Mouse (Mus musculus) hindbrain, postnatal 0 days (tissue): ENCODE data around the gene Aatf. TPM values are rescaled to one million over a fixed set of nuclear protein-coding genes. Genes with fewer than 3 reads are reported as not detected.
A peak's percentile ranks its signal among the peaks of the same experiment; 100 is the strongest.

Experiments
- ATAC-seq: fragments of 200-750 bp; cut with Nextera tagmentation; 2 replicates; pipeline ENCODE4 v1.8.0; 2017; ENCODE audit warnings: mild to moderate bottlenecking, moderate TSS enrichment, moderate library complexity
- DNase-seq: peaks from one replicate; pipeline ENCODE4 v3.0.0-alpha.2; 2015; ENCODE audit warnings: low spot score
- H3K27ac ChIP-seq: fragments of 300-500 bp; sonication (generic); 2 replicates; pipeline ENCODE4 v1.5.1; 2014; ENCODE audit warnings: mild to moderate bottlenecking
- H3K27me3 ChIP-seq: fragments of 300-500 bp; sonication (generic); 2 replicates; pipeline ENCODE4 v1.6.1; 2014; ENCODE audit warnings: low read length, mixed read lengths; ENCODE audit not compliant: insufficient read depth
- H3K36me3 ChIP-seq: fragments of 300-500 bp; sonication (generic); 2 replicates; pipeline ENCODE4 v1.6.1; 2014; ENCODE audit warnings: low read length, mixed read lengths; ENCODE audit not compliant: insufficient read depth
- H3K4me1 ChIP-seq: fragments of 300-500 bp; sonication (generic); 2 replicates; pipeline ENCODE4 v1.6.1; 2014; ENCODE audit warnings: antibody characterized with exemption, low read length, mixed read lengths; ENCODE audit not compliant: insufficient read depth
- H3K4me2 ChIP-seq: fragments of 300-500 bp; sonication (generic); 2 replicates; pipeline ENCODE4 v1.6.1; 2014; ENCODE audit warnings: low read depth, mild to moderate bottlenecking, low read length, moderate library complexity, mixed read lengths
- H3K4me3 ChIP-seq: fragments of 300-500 bp; sonication (generic); 2 replicates; pipeline ENCODE4 v1.5.1; 2014; ENCODE audit warnings: low read length
- H3K9ac ChIP-seq: fragments of 300-500 bp; sonication (generic); replicated peaks from 2 replicates; pipeline ENCODE4 v1.6.1; 2014; ENCODE audit warnings: mild to moderate bottlenecking, low read length, moderate library complexity, mixed read lengths
- H3K9me3 ChIP-seq: fragments of 300-500 bp; sonication (generic); 2 replicates; pipeline ENCODE4 v1.6.1; 2016; ENCODE audit warnings: low read length, mixed read lengths
- CTCF ChIP-seq: IDR thresholded peaks from 2 replicates; pipeline ENCODE4 v1.5.1; 2016; ENCODE audit warnings: antibody characterized with exemption, control low read depth, low read depth
- WGBS: fragments of 180-500 bp; shearing (Covaris S2); extraction: QIAGEN DNeasy Blood & Tissue Kit; methylation state at CpG from one replicate; pipeline ENCODE4 v1.1.7; 2014; 5-methylcytosine and 5-hydroxymethylcytosine counted together
- polyA plus RNA-seq: library from polyadenylated mRNA; unstranded; fragments of >200 nt; fragmentation: Nextera tagmentation; extraction: Ambion mirVana; gene quantifications from 2 replicates; pipeline ENCODE4 v1.2.1, GENCODE M21; 2015
- total RNA-seq: library from RNA; depleted of rRNA; stranded (reverse); fragments of >200 nt; gene quantifications from 2 replicates; pipeline ENCODE4 v1.2.3, GENCODE M21; 2014

Gene Aatf
- total and polyA plus RNA-seq, 2 experiments from 2014 or later, result 17.2 to 42.7 TPM

DNA sequence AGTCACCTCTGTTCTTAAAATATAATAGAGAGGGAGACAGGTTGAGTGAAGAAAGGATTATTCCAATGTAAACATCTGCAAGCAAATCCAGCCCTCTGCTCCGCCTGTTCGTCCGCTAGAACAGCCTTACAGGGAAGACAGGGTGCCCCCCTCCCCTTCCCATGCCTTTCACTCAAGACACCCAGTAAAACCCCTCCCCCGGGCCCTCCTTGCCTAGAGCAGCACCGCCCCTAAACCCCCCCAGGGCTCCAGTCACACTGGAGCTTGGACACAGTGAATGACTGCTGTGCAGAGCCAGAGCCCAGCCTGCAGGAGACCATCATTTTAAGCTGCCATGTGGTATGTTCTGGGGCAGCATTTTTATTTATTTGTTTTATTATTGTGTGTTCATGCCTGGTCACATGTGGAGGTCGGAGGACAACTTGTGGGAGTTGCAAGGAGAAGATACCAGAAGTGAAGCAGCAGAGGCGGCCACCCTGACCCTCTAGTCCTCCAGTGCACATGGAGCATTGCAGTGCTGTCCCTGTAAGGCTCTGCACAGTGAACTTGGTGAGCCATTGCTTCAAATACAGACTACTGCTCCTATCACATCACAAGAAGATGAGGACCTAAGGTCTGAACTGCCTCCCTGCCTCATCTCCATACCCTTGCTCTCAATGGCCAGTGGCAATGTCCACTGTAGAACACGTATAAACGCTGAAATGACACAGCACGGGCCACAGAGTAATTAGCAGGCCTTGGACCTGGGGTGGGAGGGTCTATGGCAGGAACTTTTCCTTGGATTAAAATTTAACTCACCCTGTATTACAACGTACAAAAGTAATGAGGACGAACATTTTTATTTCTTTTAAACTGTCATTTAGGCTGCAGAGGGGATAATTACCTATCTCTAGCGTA is 87.3 kb downstream of the Aatf start:
- no peak overlapping the region for H3K27ac ChIP-seq
- WGBS, result 59% methylated on average over 13 of the region's 13 CpGs
- TF ChIP-seq CTCF, result no peak
- no peak for DNase-seq
- H3K9ac ChIP-seq, result no peak overlapping the region
- H3K4me2 ChIP-seq, result no peak overlapping the region
- H3K9me3 ChIP-seq, result no peaks in the 10 kb centered on the region
- ATAC-seq, result no peak; the same call in 1 of the 2 replicates
- H3K4me3 ChIP-seq, result no peak overlapping the region
- 0 out of 2 replicates have a peak, but pooled peaks cover 2% of the 10 kb centered on the region for H3K4me1 ChIP-seq
- no peaks in the 10 kb centered on the region for H3K36me3 ChIP-seq
- H3K27me3 ChIP-seq, result no peaks in the 10 kb centered on the region

GRCm38 (mm10) chr11:84420779-84421178 is 92.5 kb downstream of the Aatf start:
- ATAC-seq, result no peak
- Histone ChIP-seq H3K27me3 (no peaks in the 10 kb centered on the region), H3K9ac (no peak overlapping the region), H3K4me1 (no peaks in the 10 kb centered on the region), H3K9me3 (no peaks in the 10 kb centered on the region), H3K4me3 (no peak overlapping the region), H3K4me2 (no peak overlapping the region), H3K27ac (no peak overlapping the region), H3K36me3 (no peaks in the 10 kb centered on the region)
- WGBS, result 91% methylated on average over 6 of the region's 6 CpGs
- DNase-seq, result no peak
- no peak for TF ChIP-seq CTCF

DNA sequence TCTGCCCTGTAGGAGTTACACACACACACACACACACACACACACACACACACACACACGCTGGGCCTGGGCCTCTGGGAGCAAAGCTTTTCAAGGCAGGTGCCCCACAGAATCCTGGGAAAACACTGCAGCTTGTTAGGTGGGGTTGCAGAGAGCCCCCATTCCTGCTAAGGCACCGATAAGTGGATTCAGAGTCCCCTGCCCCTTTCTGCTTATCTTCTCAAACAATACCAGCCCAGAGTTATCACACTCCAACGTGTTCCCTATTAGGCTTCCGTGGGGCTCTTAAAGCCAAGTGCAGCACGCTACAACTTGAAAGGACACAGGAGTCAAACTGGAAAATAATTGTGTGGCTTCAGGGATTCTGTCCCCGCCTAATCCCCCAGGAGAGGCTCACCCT is 100.2 kb downstream of the Aatf start:
- ATAC-seq (no peak), DNase-seq (no peak)
- no peak for TF ChIP-seq CTCF
- no peak overlapping the region for H3K9ac ChIP-seq
- no peaks in the 10 kb centered on the region for H3K9me3 ChIP-seq
- WGBS, result 57% methylated on average over 6 of the region's 6 CpGs
- H3K27ac ChIP-seq, result no peak overlapping the region
- no peak overlapping the region for H3K4me3 ChIP-seq
- no peaks in the 10 kb centered on the region for H3K4me1 ChIP-seq
- H3K36me3 ChIP-seq, result no peaks in the 10 kb centered on the region
- no peaks in the 10 kb centered on the region for H3K27me3 ChIP-seq
- no peak overlapping the region for H3K4me2 ChIP-seq

GRCm38 (mm10) chr11:84412201-84412934 is 101.0 kb downstream of the Aatf start:
- Histone ChIP-seq H3K4me3 (no peak overlapping the region), H3K27me3 (no peaks in the 10 kb centered on the region), H3K9ac (no peak overlapping the region), H3K4me2 (no peak overlapping the region), H3K27ac (no peak overlapping the region), H3K9me3 (no peaks in the 10 kb centered on the region), H3K4me1 (no peaks in the 10 kb centered on the region), H3K36me3 (no peaks in the 10 kb centered on the region)
- WGBS, result 60% methylated on average over 12 of the region's 12 CpGs
- no peak for TF ChIP-seq CTCF
- DNase-seq (peak; percentile 42), ATAC-seq (no peak)

DNA sequence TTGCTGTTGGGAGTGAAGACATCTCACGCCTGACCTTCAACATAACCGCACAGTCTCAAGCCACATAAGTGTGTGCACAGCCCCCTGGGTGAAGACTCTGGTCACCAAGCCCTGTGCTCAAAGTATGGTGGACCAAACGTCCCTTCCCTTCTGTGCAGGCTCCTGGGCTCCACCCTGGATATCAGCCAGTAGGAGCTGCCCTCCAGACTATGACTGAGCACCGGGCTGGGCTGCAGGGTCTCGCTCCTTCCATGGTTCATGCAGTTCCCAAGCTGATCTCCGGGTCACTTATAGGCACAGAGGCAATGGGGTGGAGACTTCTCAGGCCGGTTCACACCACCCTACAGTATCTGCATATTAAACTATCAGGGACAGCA is 101.7 kb downstream of the Aatf start:
- H3K4me1 ChIP-seq, result no peaks in the 10 kb centered on the region
- no peak overlapping the region for H3K4me3 ChIP-seq
- H3K27ac ChIP-seq, result no peak overlapping the region; the same call in 1 of the 2 replicates
- H3K36me3 ChIP-seq, result no peaks in the 10 kb centered on the region
- H3K4me2 ChIP-seq, result no peak overlapping the region
- no peaks in the 10 kb centered on the region for H3K27me3 ChIP-seq
- ATAC-seq (no peak), DNase-seq (no peak)
- no peaks in the 10 kb centered on the region for H3K9me3 ChIP-seq
- no peak overlapping the region for H3K9ac ChIP-seq
- 64% methylated on average over 7 of the region's 7 CpGs for WGBS
- TF ChIP-seq CTCF, result no peak

GRCm38 (mm10) chr11:84410879-84411641 is 102.3 kb downstream of the Aatf start:
- DNase-seq (no peak), ATAC-seq (no peak)
- H3K4me3 ChIP-seq, result no peak overlapping the region
- H3K27me3 ChIP-seq, result no peaks in the 10 kb centered on the region
- H3K4me2 ChIP-seq, result no peak overlapping the region
- H3K4me1 ChIP-seq, result no peaks in the 10 kb centered on the region
- no peaks in the 10 kb centered on the region for H3K36me3 ChIP-seq
- no peak for TF ChIP-seq CTCF
- WGBS, result 56% methylated on average over 7 of the region's 7 CpGs
- no peak overlapping the region; the same call in 1 of the 2 replicates for H3K27ac ChIP-seq
- H3K9ac ChIP-seq, result no peak overlapping the region
- H3K9me3 ChIP-seq, result no peaks in the 10 kb centered on the region
